Mouse (Mus musculus) urinary bladder, postnatal 36 days (tissue): ENCODE data around the gene Necab2.
A peak's percentile ranks its signal among the peaks of the same experiment; 100 is the strongest.

Experiments
- DNase-seq, 2 experiments: peaks; one replicate each; pipeline ENCODE4 v3.0.0; 2022; ENCODE audit warnings: low spot score in 2 of 2, mixed read lengths in 1 of 2

The Necab2 gene

DNA sequence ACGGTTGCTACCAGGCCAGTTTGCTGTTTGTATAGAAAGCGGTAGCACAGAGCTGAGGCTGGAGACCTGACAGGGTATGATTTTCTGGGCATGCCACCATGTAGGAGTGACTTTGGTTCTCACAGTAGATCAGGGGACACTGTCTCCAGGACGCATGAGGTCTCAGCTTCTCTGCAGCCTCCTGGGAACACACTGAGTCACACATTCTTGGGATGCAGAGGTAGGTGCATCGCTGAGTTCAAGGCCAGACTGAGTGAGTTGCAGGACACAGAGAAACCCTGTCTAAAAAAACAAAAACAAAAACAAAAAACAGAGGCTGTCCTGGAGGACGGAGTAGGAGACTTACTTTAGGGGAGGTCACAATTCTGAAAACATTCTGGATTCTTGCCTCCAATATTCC, 6.4 kb downstream of the Necab2 start:
- no peak for DNase-seq

DNA sequence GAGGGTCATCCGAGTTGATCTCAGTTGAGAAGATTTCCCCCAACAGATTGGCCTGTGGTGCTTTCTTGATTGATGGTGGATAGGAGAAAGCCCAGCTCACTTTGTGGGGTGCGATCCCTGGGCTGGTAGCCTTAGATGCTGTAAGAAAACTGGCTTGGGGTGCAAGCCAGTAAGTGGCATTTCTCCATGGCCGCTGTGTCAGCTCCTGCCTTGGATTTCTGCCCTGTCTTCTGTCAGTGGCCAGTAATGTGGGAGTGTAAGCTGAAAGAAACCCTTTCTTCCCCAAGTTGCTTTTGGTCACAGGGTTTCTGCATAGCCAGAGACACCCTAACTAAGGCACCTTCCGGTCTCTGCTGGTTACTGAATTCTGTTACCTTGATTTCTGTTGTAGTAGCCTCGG, 9.5 kb downstream of the Necab2 start:
- no peak for DNase-seq

DNA sequence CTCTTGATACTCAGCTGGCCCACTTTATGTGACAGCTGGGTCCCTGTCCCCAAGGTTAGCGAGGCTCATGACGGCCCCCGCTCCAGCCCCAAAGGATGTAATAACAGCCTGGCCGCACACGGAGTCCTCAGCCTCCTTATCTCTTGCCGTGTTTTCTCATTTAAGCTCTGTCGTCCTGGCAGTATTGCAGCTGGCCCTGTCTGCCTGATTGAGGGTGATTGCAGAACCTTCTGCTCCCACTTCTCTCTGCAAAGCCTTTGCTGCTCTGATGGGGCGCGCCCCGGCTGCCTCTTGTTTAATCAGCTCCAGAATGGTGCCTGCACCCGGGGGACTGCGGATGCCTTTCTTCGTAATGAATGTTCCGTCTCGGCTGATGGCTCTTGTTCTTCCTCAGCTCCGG, 13.2 kb downstream of the Necab2 start:
- DNase-seq: peak in 1 of 2 experiments; percentile 48

DNA sequence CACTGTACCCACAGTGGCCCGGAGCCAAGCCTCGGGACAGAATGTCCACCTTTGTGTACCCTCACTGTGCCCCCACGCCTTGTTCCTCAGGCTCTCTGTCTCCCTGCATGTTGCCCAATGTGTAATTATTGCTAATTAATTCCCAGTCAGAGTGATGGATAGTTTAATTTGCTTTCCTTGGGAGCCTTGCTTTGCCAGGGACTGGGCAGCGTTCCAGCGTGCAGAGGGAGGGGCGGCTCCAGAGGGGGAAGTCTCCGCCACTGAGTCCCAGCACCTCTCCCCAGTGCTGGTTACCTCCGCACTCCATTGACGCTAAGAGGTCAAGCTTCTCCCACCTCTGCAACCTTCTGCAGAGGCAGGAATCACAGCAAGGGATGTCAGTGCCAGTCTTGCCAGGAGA, 14.8 kb downstream of the Necab2 start:
- no peak for DNase-seq

DNA sequence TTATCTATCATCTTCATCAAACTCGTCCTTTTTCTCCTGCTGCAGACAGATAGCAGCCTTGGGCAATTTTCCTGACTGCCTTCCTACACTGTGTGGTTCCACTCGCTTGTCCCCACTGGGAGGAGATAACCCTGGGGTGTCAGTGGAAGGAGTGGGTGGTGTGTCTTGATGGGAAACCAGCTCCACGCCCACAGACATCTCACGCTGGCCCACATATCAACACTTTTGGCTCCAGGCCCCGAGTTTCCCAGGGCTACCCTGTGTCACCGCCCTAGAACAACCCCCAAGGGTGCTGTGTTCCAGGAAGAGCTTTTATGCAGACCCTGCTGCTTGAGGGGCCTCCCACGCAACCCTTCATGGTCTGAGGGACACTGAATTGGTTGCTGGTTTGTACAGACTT, 17.2 kb downstream of the Necab2 start:
- no peak for DNase-seq

DNA sequence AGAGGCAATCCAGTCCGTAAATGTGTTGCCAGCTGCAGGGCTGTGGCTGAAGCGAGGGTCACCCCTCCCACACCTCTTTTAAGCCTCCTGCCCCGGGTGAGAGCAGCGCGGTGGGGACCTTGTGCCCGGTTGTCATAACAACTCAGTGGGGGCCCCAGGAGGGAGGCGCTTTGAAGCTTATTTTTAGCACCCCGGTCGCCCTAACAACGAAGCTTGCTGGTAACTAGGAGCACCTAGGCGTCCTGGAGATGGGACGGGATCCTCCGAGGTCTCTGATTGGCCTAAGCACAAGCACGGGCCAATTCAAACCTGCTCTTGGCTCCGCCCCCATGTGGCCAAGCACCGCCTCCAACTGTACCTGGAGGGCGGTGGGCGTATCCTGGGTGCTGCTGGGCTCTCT, 19.6 kb downstream of the Necab2 start:
- DNase-seq: no peak

DNA sequence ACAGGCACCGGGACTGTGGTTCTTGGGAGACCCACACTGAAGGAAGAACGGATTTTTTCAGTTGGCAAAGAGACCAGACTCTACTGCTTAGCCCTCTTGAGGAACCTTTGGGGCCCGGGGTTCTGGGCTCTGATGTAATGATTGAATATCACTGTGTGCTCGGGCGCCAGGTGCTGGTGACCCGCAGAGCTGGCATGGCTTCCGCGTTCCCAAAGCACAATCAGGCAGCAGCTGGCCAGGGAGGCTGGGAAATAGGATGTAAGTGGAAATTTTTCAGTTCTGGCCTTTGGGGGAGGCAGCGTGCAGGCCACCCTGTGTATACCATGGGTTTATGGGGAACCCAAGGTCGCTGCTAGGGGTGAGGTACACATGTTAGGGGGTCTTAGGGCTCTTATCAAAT, 20.3 kb downstream of the Necab2 start:
- no peak for DNase-seq

DNA sequence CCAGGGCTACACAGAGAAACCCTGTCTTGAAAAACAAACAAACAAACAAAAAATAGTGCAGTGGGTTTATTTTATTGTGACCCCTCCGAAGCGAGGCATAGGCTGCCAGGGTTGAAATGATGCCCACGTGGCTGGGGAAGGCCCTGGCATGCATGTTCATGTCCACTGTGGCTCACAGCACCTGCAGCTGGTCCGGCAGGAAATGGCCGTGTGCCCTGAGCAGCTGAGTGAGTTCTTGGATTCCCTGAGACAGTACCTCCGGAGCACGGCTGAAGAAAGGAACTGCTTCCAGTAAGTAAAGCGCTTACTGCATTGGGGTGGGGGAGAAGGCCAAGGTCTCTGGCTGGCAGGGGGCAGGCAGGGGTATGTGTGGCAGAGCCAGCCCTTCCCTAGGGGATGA, 21.6 kb downstream of the Necab2 start:
- DNase-seq: no peak

DNA sequence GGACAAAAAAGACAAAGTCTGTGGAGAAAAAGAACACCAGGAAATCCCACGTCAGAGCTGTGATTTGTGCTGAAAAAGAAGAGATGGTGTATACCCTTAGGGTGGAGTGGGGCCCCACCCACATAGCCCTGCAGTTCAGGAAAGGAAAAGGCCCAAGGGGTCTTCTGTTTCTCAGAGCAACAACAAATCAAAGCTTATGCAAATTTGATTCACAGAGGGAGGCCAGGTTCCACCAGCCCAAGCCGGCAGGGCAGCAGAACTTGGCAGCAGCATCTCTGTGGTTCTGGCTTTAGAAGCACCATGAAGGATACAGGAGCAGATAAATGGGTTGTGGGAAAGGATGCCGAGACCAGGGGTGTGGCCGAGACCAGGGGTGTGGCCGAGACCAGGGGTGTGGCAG, 32.2 kb downstream of the Necab2 start:
- DNase-seq: no peak

DNA sequence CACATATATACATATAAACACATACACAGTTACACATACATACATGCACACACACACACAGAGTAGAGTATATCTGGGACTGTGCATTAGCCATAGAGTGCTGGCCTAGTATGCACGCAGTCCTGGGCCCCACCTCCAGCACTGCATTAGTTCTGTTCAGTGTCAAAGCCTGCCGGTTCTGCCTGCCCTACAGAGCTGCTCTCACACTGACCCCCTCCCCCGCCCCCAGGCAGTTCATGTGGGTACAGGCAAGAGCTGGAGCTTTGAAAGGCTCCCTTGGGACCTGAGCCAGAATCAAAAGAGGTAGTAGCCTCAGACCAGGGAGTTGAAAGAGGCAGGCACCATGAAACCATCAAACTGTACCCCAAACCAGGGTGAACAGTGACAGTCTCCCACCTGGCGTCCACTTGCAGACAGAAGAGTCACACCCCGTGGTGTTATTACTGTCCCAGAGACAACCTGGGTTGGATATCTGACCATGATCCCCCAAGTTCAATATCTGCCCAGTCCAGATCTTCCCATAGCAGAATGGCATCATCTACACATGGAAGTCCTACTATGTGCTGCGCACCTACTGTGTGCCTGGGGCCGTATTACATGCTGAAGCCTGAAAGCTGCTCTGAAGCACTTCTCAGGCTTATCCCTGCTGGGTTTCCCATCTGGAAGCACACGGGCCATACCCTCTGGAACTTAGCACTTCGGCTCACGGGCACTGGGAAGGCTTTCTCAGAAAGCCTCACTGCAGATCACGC, 37.8 kb downstream of the Necab2 start:
- DNase-seq: no peak

DNA sequence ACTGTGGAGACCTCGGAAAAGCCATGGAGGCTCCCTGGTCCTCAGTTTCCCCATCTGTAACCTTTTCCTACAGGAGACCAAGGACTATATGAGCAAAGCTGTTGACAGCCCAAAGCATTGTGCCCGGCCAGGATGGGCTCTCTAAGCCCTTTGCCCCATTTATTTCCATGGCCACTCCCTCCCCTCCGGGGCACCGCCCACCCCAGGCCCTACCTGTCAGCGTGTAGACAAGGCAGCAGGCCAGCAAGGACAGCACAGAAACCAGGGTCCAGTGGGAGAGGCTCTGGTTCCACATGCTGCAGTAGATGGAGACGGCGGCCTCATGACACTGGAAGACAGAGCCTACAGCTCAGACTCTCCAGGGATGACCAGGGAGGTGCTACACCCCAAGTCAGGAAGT, 40.6 kb downstream of the Necab2 start:
- DNase-seq: no peak

DNA sequence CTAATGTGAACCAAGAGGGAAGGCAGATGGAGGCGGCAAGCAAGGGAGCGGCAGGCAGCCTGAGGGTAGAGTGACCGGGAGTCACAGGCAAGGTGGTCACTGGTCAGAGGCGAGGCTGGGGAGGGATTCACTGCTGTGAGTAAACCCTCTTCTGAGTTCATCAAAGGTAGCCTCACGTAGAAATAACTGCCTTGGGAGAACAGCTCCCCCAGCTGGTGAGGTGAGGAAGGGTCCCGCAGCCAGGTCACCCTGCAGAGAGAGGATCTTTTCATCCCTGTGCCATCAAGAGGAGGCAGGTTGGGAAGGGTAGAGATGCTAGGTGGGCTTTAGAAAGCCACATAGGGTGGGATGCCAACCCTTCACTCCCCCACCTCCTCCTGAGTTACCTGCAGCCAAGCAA, 50.3 kb downstream of the Necab2 start:
- DNase-seq: peak; percentile 51 to 55

DNA sequence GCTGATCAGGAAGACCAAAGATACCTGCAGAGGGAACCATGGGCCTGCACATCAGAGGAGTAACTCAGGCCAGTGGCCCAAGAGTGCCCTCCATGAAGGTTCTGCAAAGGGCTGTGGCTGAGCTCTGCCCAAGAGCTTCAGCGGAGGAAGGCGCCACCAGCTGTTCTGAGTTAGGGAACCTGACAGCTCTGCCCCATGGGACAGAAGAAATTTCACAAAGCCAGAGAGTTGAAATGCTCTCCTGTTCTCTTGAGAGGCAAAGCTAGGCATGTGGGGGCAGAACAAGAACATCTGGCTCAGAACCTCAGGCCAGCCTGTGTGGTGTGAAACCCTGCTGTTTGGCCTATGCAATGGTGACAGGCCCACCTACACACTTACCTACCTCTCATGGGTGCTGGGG, 53.3 kb downstream of the Necab2 start:
- DNase-seq: no peak

DNA sequence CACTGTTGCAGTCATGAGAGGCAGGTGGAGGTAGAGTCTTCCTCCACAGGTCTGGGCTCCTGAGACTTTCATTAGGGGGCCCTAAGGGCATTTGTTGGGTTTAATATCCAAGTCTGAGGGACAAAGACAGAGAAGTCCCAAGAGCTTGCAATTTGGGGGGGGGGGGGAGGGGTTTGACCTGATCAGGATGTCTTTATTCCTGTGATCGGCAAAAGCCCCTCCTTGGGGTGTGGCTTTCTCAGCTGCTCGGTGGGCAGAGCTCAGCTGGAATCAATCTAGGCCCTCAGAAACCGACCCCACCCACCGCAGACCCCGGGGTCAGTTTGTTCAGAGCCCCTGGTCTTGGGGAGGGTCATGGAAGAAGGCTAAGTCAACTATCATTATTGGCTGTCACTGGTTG, 55.1 kb downstream of the Necab2 start, which contains the start of gene Slc38a8:
TSS of gene Slc38a8 (minus strand) at position 101 of the 400 bp plus-strand sequence.
- DNase-seq: no peak

DNA sequence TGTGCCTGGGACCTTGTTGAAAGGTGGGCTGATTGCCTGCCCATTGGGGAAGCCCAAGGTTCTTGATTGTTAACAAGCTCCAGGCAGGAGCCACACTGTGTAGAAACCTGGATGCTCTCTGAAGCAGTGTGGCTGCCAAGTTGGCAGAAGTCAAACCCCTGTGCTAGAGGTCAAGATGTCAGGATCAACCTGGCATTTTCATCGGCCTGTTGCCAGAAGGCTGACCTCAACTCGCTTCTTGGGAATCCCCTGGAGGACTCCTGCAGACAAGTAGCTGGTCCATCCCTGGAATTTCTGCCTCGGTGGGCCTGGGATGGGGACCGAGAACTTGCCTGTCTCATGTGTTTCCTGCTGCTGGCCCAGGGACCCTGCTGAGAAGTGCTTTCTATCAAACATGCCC, 55.6 kb downstream of the Necab2 start:
- no peak for DNase-seq

DNA sequence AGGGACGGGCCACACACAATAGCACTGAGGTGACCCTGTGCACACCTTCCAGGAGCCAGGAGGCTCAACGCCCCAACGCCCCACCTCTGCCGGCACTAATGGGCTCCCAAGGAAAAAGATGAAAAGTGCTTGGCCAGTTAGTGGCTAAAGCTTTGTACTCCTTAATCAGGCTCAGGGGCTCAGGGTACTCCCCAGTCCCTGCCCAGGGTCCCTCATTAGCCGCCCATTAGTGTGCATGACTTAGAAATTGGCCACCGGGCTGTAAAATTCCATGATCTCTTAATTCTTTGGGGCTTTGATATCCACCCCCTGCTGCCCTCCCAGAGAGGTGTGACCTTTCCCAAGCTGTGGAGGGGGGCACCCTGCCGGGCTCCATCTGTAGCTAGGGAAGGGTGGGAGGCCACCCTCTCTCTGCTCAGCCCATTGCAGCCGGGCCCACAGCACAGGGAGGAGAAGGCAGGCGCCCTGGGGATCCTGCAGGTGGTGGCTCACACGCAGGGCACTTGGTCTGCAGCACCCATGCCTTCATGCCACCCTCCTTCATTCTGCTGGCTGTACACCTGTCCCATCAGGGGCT, 56.8 kb downstream of the Necab2 start:
- DNase-seq: no peak

DNA sequence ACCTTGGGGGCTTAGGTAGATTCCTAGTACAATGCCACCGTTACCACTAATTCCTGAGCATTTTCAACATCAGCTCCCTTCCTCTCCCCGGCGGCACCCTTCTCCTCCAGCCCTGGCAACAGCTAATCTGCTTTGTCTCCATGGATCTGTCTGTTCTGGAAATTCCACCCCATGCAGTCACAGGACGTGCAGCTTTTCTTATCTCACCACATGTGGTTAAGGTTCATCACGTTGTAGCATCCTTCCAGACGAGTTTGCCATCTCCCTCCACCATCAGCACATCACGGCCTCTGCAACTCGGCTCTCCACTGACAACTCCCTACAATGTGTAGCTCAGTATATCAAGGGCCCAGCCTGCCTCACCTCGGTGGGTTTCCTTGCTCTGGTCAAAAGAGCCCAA, 59.0 kb downstream of the Necab2 start:
- DNase-seq: no peak

DNA sequence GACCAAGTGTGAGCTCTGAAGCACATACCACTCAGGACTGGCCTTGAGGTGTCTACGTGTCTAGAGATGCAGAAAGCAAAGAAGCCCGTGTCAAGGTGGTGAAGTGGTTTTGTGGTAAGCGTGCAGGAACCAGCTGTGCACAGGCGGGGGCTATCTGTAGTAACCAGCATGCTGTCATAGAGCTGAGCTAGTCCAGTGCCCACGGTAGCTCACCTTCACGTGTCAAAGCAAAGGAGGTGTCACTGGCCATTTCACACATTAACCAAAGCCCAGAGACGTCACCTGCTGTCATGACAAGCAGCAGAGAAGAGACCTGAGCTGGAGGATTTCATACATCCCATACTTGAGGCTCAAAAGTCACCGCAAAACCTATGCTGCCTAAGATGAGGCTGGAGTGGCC, 59.6 kb downstream of the Necab2 start:
- DNase-seq: no peak

DNA sequence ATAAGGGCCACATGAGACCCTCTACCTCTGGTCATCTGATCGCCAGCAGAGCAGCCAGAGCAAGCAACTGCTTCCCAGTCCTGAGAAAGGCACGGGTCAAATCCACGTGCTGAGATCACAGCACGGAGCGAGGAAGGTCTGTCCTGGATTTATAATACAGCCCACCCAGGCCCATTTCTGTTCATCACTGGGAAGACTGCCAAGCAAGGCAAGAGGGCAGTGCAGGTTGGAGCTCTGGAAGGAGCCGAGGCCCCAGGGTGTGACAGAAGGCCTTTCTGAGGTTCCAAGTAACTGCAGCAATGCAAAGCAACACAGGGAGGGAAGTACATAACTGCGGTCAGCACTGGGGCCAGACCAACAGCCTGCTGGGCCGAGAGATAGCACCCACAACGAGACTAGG, 64.0 kb downstream of the Necab2 start:
- DNase-seq: no peak

DNA sequence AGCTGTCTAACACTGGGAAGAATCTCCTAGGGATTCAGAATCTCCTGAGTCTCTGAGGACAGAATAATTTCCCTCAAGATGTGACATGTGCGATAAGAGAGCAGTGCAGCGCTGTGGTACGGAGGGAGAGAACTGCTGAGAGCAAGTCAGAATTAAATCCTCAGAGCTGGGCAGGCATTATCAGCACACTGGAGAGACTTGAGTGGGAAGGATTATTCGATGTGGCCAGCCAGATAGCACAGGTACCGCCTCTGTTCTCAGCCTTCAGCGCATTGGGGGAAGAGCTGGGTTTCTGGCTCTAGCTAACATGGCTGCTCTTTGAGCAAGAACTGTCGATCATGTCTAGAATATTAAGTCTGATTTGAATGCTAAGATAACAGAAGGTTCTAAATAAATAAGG, 65.2 kb downstream of the Necab2 start:
- no peak for DNase-seq

DNA sequence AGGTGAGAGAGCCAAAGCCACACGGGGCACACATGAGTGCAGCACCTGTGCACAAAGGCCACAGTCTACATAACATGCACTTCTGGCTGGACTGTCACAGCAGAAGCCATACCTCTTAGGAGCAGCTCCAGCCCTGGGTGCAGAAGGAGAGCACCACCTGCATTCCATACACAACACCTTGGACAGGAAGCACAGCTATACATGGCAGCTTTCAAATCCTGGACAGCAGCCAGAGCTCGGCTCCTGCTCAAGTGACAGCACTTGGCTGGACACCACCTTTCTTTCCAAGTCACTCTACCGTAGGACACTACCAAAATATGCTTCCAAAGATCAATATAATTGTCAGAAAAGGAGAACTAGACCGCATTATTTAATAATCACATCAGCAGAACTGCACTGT, 66.9 kb downstream of the Necab2 start:
- DNase-seq: no peak

DNA sequence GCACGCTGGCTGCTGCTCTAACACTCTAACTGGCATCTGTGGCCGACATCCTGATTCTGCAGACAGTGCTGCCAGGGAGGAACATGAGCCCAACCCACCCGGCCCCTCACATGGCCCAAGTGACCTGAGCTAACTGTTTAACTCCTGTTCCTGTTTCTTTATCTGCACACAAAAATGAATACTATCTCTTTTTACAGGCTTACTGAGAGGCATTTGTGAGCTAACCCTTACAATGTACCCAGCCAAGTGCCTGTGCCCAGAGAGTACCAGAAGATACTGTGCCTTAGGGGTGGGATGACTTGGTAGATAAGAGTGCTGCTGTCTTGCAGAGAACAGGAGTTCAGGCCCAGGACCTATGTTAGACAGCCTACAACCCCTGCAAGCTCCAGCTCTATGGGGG, 68.4 kb downstream of the Necab2 start:
- DNase-seq: no peak

DNA sequence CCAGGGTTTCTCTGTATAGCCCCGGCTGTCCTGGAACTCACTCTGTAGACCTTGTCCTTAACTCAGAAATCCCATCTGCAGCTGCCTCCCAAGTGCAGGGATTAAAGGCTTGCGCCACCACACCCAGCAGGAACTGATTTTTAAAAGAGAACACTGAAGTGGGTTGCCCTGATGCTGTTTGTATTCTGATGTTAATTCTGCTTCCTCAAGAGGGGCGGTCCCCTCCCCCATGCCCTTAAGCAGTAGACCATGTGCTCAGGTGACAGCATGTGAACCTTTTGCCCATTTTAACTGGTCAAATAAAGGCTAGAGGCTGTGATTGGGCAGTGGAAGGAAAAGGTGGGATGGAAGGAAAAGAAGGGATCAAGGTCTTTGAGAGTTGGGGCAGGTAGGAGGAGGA, 69.2 kb downstream of the Necab2 start:
- DNase-seq: no peak

DNA sequence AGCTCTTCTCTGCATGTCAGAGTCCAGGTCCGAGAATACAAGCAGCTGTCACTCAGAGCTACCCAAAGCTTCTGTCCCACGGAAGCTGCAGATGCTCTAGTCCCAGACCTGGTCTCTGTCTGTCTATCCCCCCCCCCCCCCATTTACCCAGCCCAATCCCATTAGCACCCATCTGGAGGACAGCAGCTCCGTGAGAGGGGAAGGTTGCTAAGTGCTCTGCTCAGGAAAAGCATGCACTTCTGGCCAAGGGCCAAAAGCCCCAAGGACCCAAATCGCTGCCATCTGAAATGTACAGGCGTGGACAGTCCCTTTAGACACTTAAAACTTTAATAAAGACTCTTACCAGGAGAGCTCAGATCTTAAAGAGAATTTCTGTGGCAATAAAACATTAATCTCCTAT, 70.2 kb downstream of the Necab2 start:
- no peak for DNase-seq
